Mouse (Mus musculus): ENCODE data around the gene Morc3.

The Morc3 gene

GRCm38 (mm10) chr16:93923788-93924187, 91.9 kb downstream of the Morc3 start:
- DNase-seq (ENCODE audit: low spot score): no peak
